Mouse (Mus musculus) ES-E14 (cell line): Measurements from ENCODE around the gene Chrna1. TPM values are rescaled to one million over a fixed set of nuclear protein-coding genes. Genes with fewer than 3 reads are reported as not detected.
A peak's percentile ranks its signal among the peaks of the same experiment; 100 is the strongest.

Source experiments
- DNase-seq: peaks from one replicate; pipeline ENCODE4 v3.0.0-alpha.2; 2013; ENCODE audit warnings: low read depth, low spot score
- H3K27ac ChIP-seq: 2 replicates; pipeline ENCODE4 v1.5.1; 2012; ENCODE audit warnings: low read depth, mild to moderate bottlenecking, low read length, moderate library complexity, mixed read lengths; ENCODE audit not compliant: poor library complexity, insufficient read depth, severe bottlenecking
- H3K36me3 ChIP-seq: 2 replicates; pipeline ENCODE4 v1.6.1; 2012; ENCODE audit warnings: mild to moderate bottlenecking, low read length, moderate library complexity, mixed read lengths; ENCODE audit not compliant: control insufficient read depth, poor library complexity, insufficient read depth, severe bottlenecking
- H3K4me1 ChIP-seq, 2 experiments: fragments of 150-350 bp in 1 of 2; sonication (generic) in 1 of 2; 2 replicates each; pipeline ENCODE4 v1.6.1; 2012; ENCODE audit warnings: low read length in 2 of 2, mild to moderate bottlenecking in 1 of 2, mixed read lengths in 1 of 2; ENCODE audit not compliant: control insufficient read depth in 2 of 2, insufficient read depth in 2 of 2, poor library complexity in 1 of 2
- H3K4me3 ChIP-seq, 2 experiments: fragments of 150-350 bp in 1 of 2; sonication (generic) in 1 of 2; 2 replicates each; pipeline ENCODE4 v1.5.1; 2012; ENCODE audit warnings: low read length in 2 of 2, low read depth in 1 of 2, mild to moderate bottlenecking in 1 of 2, mixed read lengths in 1 of 2; ENCODE audit not compliant: insufficient read depth in 1 of 2, poor library complexity in 1 of 2, severe bottlenecking in 1 of 2
- H3K9ac ChIP-seq: 2 replicates; pipeline ENCODE4 v1.6.1; 2012; ENCODE audit warnings: low read depth, mild to moderate bottlenecking, low read length, mixed read lengths; ENCODE audit not compliant: poor library complexity, insufficient read depth, severe bottlenecking
- H3K9me3 ChIP-seq: fragments of 150-350 bp; sonication (generic); 2 replicates; pipeline ENCODE4 v1.6.1; 2012; ENCODE audit warnings: low read depth, mild to moderate bottlenecking, low read length; ENCODE audit not compliant: control insufficient read depth, insufficient read depth
- CHD2 ChIP-seq: IDR thresholded peaks from 2 replicates; pipeline ENCODE4 v1.6.1; 2014; ENCODE audit warnings: mild to moderate bottlenecking, low read depth, low read length, inconsistent platforms
- HCFC1 ChIP-seq: IDR thresholded peaks from 2 replicates; pipeline ENCODE4 v1.6.1; 2012; ENCODE audit warnings: low read length, inconsistent platforms, borderline replicate concordance; ENCODE audit not compliant: insufficient read depth
- MAFK ChIP-seq: IDR thresholded peaks from 2 replicates; pipeline ENCODE4 v1.6.1; 2014; ENCODE audit warnings: mild to moderate bottlenecking, low read depth, low read length, inconsistent platforms; ENCODE audit not compliant: insufficient read depth
- ZC3H11A ChIP-seq: IDR thresholded peaks from 2 replicates; pipeline ENCODE4 v1.6.1; 2012; ENCODE audit warnings: low read depth, mild to moderate bottlenecking, inconsistent platforms, low read length, borderline replicate concordance
- ZNF384 ChIP-seq: IDR thresholded peaks from 2 replicates; pipeline ENCODE4 v1.6.1; 2012; ENCODE audit warnings: low read depth, low read length, inconsistent platforms
- in situ Hi-C, 2 experiments: fragments of 600-800 bp; cut with MboI; formaldehyde crosslinking; loops; one replicate each; pipeline ENCODE4 v1.15.1; 2025; ENCODE audit warnings: low sequenced_read_pairs in 2 of 2, inconsistent platforms in 1 of 2; ENCODE audit not compliant: unreplicated experiment in 2 of 2
- total RNA-seq: library from RNA; depleted of rRNA; stranded (reverse); fragments of 300-350 nt; gene quantifications from 2 replicates; pipeline ENCODE4 v1.2.3, GENCODE M21; 2012

Chrna1 gene
- total RNA-seq, 1 experiment, result 0.13 TPM

DNA sequence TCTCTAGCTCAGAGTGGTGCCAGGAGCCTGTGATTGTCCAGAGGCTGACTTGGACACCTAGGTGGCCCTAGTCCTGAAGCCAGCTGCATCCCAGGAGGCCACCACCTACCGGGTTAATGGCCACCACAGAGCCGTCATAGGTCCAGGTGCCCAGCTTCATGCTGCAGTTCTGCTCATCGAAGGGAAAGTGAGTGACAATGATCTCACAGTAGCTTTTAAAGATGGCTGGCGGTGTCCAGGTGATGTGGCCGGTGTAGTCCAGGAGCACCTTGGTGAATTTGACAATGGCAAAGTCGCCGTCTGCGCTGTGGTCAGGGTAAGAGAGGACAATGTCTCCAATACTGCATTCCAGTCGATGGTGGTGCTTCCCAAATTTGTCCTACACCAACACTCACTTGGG lies 8.8 kb downstream of the Chrna1 start:
- in situ Hi-C loops, result loop anchor here in 1 of 2 experiments (25.0 kb wide), 1 partner anchor 1091 kb away; the partner anchor contains the start of genes Evx2 and Hoxd13
- Histone ChIP-seq H3K4me3 (no peak overlapping the region), H3K27ac (no peak overlapping the region), H3K9ac (no peak overlapping the region), H3K4me1 (peaks cover 0 to 2% of the 10 kb centered on the region in 2 experiments; a peak in 1 of 4 replicates), H3K9me3 (no peaks in the 10 kb centered on the region), H3K36me3 (no peaks in the 10 kb centered on the region)
- TF ChIP-seq ZC3H11A, result no peak
- TF ChIP-seq CHD2, result no peak
- TF ChIP-seq MAFK, result no peak
- no peak for TF ChIP-seq HCFC1
- TF ChIP-seq ZNF384, result no peak
- no peak for DNase-seq

DNA sequence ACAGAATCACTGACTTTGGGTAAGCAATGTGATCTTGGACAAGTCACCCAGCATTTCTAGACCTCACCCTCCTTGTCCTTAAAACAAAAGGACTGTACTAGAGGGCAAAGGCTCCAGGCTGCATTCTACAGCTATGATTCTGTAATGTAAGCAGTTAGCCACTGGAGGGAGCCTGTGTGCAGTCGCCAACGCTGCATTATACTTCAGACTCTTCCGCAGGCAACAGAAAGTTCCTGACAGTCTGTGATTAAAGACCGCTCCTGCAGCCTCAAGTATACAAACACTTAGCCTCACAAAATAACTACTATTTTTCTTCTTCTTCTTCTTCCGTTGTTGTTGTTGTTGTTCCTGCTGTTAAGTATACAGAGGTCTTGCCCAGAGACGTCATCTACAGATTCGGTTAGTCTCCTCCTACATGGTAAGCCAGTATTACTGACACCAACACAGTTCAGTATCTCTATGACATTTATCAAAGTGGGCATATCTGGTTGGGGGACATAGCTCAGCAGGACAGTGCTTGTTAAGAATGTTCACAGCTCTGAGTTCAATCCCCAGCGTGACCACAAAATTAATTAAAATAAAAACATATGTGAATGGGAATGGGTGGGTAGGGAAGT lies 13.0 kb downstream of the Chrna1 start:
- no peak for TF ChIP-seq HCFC1
- TF ChIP-seq CHD2, result no peak
- 0 out of 2 replicates have a peak, but pooled peaks have one; percentile 27 for TF ChIP-seq MAFK
- peak; percentile 50; the same call in 1 of the 2 replicates for TF ChIP-seq ZC3H11A
- TF ChIP-seq ZNF384, result no peak
- H3K9ac ChIP-seq, result no peak overlapping the region
- no peaks in the 10 kb centered on the region for H3K36me3 ChIP-seq
- no peaks in the 10 kb centered on the region; a peak in 1 of 4 replicates for H3K4me1 ChIP-seq
- H3K9me3 ChIP-seq, result no peaks in the 10 kb centered on the region
- DNase-seq, result peak; percentile 59
- H3K4me3 ChIP-seq, result no peak overlapping the region
- no peak overlapping the region for H3K27ac ChIP-seq
- in situ Hi-C loops, result loop anchor here in 1 of 2 experiments (25.0 kb wide), 1 partner anchor 1095 kb away; the partner anchor contains the start of genes Evx2 and Hoxd13

DNA sequence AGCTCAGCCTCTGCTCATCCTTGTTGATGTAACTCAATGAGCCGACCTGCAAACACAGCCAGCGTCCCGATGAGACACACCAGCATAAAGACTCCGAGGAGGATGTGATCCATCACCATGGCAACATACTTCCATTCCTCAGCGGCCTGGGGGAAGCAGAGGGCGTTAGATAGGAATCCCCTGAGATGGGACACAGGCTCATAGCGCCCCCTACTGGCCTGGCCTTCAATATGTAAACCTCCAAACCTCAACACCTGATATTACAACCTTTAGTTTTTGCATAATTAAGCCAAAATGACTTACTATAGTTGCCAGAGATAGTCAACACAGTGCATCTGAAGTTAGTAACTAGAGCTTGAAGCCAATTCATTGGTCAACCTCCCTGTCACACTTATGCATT lies 14.0 kb downstream of the Chrna1 start:
- H3K9ac ChIP-seq, result no peak overlapping the region
- H3K36me3 ChIP-seq, result no peaks in the 10 kb centered on the region
- in situ Hi-C loops, result loop anchor here in 1 of 2 experiments (25.0 kb wide), 1 partner anchor 1096 kb away; the partner anchor contains the start of genes Evx2 and Hoxd13
- no peak overlapping the region for H3K4me3 ChIP-seq
- H3K4me1 ChIP-seq, result no peaks in the 10 kb centered on the region; a peak in 2 of 4 replicates
- peak; percentile 71 for DNase-seq
- TF ChIP-seq HCFC1 (no peak), ZNF384 (no peak), ZC3H11A (no peak), MAFK (no peak), CHD2 (no peak)
- no peaks in the 10 kb centered on the region for H3K9me3 ChIP-seq
- H3K27ac ChIP-seq, result no peak overlapping the region

DNA sequence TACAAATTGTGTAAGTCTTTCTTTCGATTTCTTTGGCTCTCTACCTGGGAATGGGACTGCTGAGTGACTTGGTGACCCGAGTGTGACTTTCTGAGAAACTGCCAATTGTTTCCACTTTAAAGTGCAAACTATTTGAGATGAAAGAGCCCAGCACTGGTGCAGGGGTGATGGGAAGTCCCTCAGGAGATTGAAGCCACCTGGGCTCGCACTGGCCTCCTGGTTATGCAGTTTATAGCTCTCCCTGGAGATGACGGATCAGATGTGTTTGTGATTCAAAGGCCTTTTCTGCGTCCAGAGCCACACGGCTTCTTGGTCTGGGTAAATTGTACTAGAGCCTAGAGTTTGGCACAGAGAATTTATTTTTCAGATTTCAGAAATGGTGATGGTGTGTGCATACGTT lies 16.4 kb downstream of the Chrna1 start:
- no peak for TF ChIP-seq ZNF384
- no peak for TF ChIP-seq ZC3H11A
- no peak for TF ChIP-seq MAFK
- no peak for TF ChIP-seq CHD2
- TF ChIP-seq HCFC1, result no peak
- H3K9me3 ChIP-seq, result no peaks in the 10 kb centered on the region
- in situ Hi-C loops, result loop anchor here in 1 of 2 experiments (25.0 kb wide), 1 partner anchor 1099 kb away; the partner anchor contains the start of genes Evx2 and Hoxd13
- no peaks in the 10 kb centered on the region for H3K36me3 ChIP-seq
- no peak for DNase-seq
- H3K4me3 ChIP-seq, result no peak overlapping the region
- H3K9ac ChIP-seq, result no peak overlapping the region
- no peak overlapping the region for H3K27ac ChIP-seq
- H3K4me1 ChIP-seq, result peaks cover 0 to 1% of the 10 kb centered on the region in 2 experiments; a peak in 3 of 4 replicates
